Mouse (Mus musculus): ENCODE measurements around the gene Rnf220.

Gene Rnf220

DNA sequence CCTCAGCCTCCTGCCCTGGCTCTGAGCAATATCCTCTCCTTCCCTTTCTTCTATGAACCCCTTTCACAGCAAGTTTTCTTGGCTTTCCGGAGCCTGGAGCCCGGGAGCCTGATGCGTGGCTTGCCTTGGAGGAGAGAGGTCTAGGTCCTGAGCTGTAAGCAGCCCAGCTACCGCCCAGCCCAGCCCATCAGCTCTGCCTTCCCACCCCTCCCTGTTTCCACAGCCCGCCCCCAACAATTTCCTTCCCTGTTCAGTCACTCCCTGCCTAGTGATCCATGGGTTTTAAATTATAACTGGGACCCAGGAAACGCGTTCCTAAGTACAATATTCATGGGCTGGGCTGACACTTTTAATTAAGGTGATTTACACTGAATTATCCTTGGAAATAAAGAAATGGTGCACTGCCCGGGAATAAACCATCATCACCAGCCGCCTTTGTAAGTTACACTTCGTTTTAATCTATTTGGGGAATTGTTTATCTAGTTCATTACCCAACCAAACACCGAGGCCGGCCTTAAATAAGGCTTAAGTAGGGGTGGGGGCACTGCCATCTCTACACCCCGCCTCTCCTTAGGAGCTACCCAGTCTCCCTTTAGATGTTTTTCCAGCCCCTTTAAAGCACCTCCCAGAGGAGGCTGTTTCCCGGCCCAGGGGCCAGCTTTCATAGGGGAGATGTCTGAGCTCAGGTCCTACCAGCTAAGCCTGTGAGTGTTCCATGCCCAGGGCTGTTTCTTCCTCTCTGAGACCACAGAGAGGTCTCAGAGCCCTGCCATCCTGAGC is 194.6 kb downstream of the Rnf220 start:
- no peak for DNase-seq (ENCODE audit: low spot score in 2 of 2)

DNA sequence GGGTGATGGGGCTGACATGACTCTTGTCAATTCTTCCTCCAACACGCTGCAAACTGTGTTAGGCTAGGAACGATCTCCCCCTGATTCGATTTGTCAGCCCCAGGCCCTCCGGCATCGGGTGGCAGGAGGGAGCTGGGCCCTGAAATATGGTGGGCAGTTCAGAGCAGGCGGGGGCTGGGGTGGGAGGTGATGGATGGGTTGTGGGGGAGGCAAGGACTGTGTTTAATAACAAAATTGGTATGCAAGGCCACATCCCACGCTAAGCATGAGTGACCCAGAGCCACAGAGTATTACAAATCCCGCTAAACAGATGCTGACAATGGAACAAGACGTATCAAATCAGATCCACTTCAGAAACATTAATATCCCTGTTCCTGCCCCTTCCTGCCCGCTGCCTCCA is 196.9 kb downstream of the Rnf220 start:
- no peak for DNase-seq (ENCODE audit: low spot score in 2 of 2)

DNA sequence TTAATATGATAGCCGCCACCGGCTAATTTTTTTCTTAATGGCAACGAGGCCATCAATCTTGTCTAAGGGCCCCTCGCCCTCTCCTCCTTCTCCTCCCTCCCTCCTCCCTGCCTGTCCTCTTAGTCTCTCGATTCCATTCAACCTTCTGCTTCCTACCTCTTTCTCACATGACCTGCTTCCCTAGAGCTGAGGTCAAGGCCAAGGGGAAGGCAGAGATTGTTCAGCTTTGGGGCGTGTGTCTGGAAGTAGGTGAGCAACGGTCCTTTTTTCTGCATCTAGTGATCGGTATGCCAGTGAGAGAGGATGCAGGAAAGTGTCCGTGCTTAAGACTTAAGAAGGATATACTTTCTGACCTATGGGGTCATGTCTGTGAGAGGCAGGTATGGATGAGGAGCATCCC is 199.0 kb downstream of the Rnf220 start:
- no peak for DNase-seq (ENCODE audit: low spot score in 2 of 2)

DNA sequence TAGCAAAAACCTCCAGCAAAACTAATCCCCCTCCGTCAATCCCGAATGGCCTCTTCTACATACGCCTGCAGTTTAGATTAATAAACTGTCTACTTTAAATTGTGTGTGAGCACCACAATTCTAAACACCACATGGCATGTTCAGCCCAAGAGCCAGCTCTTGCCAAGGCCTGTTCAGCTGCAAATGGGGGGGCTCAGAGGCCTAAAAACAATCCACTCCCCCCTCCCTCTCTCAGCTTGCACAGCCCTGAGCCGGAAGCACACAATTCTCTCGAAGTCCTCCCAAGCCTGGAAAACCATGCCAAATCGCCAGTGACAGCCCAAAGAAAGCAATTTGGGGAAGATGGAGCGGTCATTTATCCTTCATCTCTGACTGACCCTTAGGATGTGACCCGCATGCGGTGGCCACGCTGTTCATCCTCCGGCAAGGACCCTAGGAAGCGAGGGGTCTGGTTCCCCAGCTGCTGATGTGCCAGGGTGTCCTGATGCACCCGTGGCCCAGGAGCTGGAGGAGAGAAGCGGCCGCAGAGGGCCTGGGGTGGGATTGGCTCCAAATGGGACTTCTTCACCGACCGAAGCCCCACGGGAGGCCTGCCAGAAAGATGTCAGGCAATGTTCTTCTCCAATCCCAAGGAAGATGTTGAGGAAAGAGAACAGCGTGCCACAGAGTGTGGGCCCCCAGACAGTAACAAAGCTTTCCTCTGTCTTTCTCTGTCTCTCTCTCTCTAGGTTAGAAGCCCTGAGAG is 199.8 kb downstream of the Rnf220 start:
- DNase-seq (ENCODE audit: low spot score in 2 of 2) = no peak

DNA sequence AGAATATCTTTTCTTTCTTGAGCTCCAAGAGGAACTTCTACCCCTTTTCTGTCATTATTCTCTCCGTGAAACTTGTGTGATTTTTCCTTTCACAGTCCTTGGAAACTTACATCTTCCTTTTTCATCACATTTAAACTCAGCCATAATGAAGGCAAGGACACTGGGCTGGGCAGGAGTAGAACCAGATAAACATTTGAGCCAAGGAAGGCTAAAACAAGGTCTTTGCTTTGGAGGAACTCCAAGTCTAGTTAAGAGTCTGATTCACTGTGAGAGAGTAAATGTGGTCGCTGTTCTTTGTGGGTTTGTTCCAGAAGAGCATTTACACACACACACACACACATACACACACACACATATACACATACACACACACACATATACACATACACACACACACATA is 205.2 kb downstream of the Rnf220 start:
- DNase-seq (ENCODE audit: low spot score in 2 of 2) = no peak

DNA sequence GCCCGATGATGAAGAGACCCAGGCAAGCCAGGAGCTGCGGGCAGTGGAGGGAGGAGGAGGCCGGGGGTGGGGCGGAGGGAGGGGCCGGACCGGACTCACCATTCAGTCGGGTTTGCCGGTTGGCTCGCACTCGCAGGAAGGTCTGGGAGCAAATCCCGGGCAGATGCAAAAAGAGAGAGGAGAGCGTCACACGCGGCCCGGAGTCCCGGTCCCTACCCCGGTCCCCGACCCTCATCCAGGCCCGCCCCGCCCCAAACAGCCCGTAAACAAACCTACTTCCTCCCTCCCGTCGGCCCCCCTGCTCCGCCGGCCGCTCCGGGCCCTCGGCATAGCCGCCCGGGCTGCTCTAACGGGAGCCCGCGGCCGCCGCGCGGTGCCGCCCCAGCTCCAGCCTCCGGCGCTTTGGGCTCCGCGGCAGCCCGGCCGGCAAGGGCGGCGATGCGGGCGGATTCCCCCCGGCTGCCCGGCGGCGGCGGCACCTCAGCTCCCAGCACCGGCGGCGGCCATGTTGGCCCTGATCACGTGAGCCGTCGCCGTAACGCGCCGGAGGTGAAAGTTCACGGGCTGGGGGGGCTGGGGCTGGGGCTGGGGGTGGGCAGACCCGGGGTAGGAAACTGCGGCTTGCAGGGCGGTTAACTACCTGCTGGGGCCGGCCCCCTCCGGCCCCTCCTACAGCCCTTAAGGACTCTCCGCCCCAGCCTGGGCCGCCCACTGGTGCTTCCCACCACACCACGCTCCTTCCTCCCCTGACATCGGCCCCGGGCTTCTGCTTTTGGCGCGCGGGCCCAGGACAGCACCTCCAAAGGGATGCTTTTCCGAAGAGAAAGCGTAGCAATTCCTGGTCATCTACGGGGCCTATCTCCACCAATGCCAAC is 207.7 kb downstream of the Rnf220 start:
- peak; percentile 51 to 70 for DNase-seq (ENCODE audit: low spot score in 2 of 2)

DNA sequence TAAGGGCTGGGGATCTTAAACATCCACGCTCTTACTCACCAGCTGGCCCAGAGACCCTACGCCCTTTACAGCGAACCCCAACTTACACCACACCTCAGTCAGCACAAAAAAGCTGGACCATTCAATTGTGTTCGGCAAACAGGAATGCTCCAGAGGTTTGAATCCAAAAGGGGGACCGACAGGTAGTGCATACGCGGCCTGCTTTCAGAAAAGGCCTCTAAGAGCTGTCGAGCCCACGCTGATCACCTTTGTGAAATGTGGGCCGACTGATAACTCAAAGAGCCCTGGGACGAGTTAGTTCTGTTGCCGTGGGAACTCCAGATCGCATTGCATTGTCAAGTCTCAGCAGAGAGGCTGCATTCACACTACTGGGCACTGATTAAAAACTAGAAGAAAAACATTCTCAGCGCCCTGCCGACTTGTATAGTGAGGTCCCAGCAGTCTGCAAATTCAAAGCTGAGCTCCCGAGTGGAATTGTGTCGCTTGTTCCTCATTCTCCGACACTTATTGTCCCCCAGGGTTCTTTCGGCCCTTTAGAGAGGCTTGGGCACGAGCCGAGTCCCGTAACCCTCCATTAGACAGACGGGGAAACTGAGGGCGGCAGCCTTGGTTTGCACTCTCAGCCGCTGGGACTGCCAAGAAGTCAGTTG is 208.4 kb downstream of the Rnf220 start:
- DNase-seq (ENCODE audit: low spot score in 2 of 2) = no peak

DNA sequence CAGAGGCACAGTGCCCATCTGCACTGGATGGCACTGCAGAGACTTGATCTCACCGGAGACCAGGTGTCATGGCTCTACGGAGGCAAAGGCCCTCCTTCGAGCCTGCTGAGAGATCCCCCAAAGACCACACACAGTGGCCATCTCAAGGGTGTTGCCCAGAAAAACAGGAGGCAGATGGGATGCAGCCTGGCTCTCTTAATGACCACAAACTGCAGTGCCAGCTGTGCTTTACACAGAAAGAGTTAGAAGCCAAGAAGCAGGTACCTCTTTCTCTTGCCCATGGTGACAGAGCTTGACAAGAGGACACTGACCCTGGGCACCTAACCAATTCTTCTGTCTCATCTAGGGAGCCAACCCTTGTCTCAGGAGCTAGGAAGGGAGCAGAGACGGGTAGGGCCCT is 212.5 kb downstream of the Rnf220 start:
- no peak for DNase-seq (ENCODE audit: low spot score in 2 of 2)

DNA sequence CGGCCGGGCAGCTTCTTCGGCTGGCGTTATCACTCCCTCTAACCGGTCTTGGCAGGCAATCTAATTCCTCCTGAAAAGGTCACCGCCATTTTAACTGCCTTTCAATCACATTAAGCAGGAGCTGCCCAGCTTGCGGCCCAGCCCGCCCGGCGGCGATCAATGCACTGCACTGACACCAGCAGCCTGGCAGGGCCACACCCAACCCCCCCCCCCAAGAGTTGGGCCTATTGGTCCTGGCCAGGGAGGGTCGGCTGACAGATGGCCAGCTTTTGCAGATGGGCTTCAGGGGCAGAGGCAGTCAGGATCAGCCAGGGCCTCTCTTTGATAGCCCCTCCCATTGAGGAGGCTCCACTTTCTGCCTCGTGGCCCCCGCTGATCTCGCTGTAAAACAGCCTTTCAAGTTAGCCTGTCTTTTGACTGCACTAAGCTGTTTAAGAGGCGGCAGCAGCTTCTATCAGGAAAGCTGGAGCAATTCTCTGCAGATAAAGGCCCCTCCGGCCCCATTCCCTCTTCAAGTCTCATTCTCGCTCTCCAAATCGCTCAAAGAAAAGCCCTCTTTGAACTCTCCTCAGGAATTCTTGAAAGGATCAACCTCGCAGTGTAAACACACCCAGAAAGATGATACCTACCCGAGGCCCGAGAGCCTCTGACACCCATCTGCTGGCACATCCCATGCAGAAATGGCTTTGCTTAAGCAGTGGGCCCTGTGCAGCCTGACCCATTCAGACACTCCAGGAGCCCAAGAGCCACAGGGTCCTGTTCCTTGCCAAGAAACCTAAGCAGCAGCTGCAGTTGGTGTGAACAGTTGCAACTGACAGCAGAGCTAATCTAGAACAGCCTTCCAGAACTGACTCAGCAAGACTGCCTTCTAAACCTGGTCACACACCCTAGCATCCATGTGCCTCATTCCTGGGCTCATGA is 213.3 kb downstream of the Rnf220 start:
- no peak for DNase-seq (ENCODE audit: low spot score in 2 of 2)

DNA sequence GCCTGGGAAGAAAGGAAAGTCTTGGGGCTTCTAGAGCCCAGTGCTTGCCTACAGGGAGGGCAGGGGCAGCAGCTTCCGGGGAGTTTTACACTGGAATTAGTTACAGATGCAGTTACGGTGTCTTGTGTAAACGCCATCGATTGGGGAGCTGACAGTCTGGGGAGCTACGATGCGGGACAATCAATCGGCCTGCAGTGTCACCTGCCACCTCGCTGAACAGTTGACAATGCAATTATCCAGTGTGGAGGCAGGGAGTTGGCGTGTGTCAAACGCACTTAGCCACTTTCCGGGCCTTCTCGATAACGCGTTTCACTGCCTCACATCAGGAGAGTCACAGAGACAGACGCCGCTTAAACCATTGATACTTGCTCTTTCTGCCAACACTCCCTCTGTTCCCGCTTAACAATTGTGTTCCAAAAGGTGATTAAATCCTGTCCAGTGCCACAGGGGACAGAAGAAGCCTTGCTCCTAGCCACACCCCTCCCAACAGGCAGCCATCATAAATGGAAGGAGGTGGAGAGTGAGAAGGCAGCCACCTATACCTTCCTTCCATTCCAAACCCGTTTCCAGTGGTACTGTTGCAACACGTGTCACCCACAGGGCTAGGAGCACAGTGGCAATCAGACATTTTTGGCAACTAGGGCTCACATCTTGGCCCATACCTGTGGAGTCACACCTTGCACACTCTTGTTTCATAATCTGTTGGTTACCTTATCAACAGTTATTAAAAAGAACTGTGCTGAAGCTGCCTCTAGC is 215.6 kb downstream of the Rnf220 start:
- DNase-seq (ENCODE audit: low spot score in 2 of 2) = no peak

DNA sequence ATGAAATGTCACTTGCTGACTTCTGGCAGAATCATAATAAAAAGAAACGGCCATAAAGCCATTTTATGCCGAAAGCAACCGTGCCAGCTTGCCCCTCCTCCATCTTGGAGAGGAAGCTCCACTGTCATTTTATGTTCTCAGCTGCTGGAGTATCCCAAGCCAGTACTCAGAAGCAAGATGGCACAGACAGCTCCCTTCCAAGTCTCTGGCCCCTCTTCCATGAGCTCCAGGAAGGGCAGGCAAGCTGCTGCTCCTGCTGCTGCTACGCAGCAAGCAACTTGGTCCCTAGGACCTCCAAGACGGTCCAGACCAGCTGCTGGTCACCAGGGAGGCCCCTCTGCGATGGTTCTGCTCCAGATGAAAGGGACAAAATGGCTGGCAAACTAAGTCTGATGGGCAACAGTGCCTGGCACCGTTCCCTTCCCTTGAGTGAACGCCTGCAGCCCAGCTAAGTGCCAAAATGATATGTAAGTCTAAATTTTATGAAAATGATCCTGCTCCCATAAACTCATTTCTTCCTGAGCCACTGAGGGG is 216.4 kb downstream of the Rnf220 start:
- DNase-seq (ENCODE audit: low spot score in 2 of 2) = no peak

DNA sequence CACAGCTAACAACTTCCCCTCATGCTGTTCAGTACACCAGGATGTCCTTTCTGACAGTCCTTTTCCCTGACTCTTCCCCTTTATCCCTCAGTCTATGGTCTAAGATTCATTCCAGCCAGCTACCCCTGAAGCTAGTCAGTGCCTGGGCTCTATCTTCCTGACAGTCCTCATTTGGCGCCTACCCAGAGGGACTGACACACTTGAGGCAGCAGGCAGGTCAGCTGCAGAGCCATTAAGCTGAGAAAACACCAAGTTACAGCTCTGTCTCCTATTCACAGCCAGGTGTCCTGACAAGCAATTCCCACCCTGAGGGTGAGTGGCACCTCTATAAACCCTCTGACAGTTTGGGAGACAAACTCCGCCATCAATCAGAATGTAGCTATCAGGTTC is 217.6 kb downstream of the Rnf220 start:
- DNase-seq (ENCODE audit: low spot score in 2 of 2) = no peak

DNA sequence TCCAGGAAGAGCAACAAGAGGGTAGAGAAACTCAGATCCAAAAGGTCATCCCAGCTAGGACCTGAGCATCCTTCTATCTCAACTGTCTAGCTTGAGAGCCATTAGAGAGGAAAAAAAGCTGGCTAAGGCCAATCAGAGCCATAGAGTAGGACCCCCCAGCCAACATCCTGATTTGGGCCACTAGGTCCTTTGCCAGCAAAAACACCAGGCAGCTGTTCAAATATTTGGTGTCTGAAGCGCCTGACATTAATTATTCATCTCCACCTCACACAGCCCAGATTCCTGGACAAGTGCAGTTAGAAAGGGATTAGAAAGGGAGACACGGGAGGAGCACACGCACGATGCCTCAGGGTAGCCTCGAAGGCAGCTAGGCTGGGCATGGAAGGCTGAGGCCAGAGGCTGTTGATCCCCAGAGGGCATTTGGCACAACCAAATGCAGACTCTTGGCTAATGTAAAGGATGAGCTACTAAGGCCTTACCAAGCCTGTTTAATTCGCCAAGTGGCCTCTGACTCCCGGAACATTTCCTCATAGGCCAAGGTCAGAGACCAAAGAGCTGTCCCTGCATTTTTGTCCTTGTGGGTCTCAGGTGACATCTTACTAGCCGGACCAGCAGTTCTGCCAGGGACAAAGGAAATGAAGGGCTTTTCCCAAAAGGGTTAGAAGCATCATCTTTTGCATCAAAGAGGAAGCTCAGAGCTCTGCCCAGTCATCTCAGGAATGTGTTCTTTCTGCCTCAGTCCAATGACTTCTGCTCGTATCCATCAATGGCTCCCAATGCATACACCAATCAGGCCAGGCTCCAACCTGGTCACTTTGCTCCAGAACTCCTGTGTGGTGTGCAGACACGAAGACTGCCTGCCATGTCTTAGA is 218.2 kb downstream of the Rnf220 start:
- no peak for DNase-seq (ENCODE audit: low spot score in 2 of 2)

DNA sequence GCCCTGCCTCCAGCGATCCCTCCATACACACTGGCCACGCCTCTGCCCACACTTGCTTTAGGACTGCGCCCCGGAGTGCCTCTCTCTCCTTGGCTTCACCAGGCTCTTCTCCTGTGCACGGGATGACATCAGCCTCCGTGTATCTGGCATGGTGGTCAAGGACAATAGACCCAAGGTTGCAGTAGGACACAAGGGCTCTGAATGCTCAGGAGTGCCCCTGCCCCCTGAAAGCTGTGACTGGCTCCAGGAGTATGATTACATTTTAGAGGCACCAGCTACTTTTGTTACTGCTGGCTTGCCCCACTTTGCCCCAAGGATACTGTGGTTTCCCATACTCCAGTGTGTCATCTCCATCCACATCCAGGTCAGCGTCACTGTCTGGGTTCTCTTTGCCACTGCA is 219.2 kb downstream of the Rnf220 start:
- DNase-seq (ENCODE audit: low spot score in 2 of 2) = no peak

DNA sequence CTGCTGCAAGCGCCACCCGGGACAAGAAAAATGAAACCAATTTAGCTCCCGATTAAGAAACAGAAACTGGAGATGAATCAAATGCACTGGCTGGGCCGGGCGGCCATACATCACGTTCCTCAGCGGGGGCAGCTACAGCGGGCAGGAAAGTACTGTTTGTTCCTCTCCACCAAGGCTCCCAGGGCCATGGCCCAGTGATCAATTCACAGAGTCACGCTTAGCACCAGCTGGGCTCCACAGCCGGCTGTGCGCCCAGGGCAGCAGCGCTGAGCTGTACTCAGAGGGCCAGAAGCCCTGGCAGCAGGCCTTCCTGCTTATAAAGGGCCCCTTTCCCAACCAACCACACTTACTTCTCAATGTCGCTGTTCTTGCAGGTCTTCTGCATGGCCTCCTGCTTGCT is 219.8 kb downstream of the Rnf220 start:
- DNase-seq (ENCODE audit: low spot score in 2 of 2) = no peak

DNA sequence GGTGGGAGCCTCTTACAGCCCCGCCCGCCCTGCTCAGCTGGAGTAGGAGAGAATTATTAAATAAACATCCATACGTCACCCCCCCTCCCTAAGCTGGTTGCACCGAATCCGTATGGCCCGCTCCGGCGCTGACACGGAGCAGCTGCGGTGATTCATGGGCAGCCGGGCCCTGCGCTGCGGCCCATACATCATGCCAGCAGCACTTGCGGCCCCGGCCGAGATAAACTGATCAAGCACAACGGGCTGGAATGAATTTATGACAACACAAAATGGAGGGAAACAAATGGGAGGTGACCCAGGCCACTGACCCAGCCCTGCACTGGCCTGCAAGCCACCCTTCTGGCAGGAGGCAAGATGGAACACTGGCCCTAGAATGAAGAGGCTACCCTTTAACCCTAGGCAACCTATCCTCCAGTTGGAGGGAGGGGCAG is 220.6 kb downstream of the Rnf220 start:
- DNase-seq (ENCODE audit: low spot score in 2 of 2) = no peak

DNA sequence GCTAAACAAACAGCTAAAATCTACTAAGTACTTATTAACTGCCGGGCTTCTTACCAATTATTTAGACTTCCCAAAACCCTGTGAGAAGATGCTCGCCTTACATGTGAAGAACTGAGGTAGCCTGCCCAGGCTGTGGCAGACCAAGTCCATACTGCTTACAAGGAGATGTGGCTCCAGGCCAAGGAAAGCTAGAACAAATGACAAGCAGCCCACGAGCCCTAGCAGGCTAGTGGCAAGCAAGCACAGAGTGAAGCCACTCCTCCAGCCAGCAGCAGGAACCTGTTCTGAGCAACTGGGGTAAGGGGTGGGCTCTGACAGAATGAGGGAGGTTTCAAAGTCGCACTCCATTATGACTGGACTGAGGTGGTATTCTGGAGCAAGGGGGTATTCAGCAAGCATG is 222.1 kb downstream of the Rnf220 start:
- DNase-seq (ENCODE audit: low spot score in 2 of 2) = no peak

DNA sequence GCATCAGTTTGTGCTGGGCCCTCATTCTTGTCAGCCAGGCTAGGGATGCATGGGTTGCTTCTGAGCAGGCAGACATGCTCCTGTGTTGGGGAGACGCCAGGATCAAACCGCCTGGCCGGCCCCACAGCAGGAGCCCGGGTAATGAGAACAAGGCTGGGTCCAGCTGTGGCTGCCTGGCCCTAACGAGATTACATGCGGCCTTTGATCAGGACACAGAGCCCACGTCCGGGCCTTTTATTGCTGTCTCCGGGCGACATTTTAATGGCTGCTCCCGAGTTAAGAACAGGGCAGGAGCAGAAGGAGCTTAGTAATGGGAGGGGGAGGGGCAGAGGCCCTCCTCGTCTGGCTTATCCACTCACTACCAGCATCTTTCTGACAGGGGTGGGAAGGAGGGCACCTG is 224.4 kb downstream of the Rnf220 start:
- DNase-seq (ENCODE audit: low spot score in 2 of 2) = no peak

DNA sequence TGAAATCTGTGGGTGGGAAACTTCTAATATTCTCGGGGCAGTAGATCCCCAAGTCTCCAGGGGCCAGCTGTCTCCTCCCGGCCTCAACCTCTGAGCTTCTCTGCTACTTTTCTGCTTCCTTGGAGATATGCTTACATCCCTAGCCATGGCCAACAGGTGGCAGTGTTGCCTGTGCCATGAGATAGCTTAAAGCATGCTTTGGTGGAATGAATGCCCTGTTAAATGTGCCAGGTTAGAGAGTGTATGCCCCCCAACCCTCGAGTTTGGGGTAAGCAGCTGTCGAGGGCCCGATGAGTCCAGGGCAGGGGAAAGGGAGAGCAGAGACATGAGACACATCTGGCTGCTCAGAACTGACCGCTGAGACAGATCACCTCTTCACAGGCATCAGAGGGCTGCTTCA is 226.6 kb downstream of the Rnf220 start:
- peak; percentile 43 to 69 for DNase-seq (ENCODE audit: low spot score in 2 of 2)
